Mouse (Mus musculus) embryonic facial prominence, embryonic 15.5 days (tissue): ENCODE results near the gene Galnt18. TPM values are rescaled to one million over a fixed set of nuclear protein-coding genes. Genes with fewer than 3 reads are reported as not detected.

Experiments
- ATAC-seq: fragments of 200-750 bp; cut with Nextera tagmentation; 2 replicates; pipeline ENCODE4 v1.8.0; 2017; ENCODE audit warnings: low read depth, moderate TSS enrichment; ENCODE audit not compliant: insufficient number of reproducible peaks, low FRiP score, low TSS enrichment
- H3K27ac ChIP-seq: fragments of 300-500 bp; sonication (generic); replicated peaks from 2 replicates; pipeline ENCODE4 v1.5.1; 2015; ENCODE audit warnings: mild to moderate bottlenecking, inconsistent platforms
- H3K27me3 ChIP-seq: fragments of 300-500 bp; sonication (generic); 2 replicates; pipeline ENCODE4 v1.6.1; 2015; ENCODE audit warnings: inconsistent platforms
- H3K36me3 ChIP-seq: fragments of 300-500 bp; sonication (generic); 2 replicates; pipeline ENCODE4 v1.6.1; 2015; ENCODE audit warnings: mild to moderate bottlenecking, inconsistent platforms
- H3K4me1 ChIP-seq: fragments of 300-500 bp; sonication (generic); 2 replicates; pipeline ENCODE4 v1.6.1; 2015; ENCODE audit warnings: inconsistent platforms
- H3K4me2 ChIP-seq: fragments of 300-500 bp; sonication (generic); replicated peaks from 2 replicates; pipeline ENCODE4 v1.6.1; 2015; ENCODE audit warnings: mild to moderate bottlenecking, inconsistent platforms
- H3K4me3 ChIP-seq: fragments of 300-500 bp; sonication (generic); replicated peaks from 2 replicates; pipeline ENCODE4 v1.5.1; 2015; ENCODE audit warnings: mild to moderate bottlenecking, inconsistent platforms
- H3K9ac ChIP-seq: fragments of 300-500 bp; sonication (generic); 2 replicates; pipeline ENCODE4 v1.6.1; 2015; ENCODE audit warnings: inconsistent platforms
- H3K9me3 ChIP-seq: fragments of 300-500 bp; sonication (generic); replicated peaks from 2 replicates; pipeline ENCODE4 v1.6.1; 2016; ENCODE audit warnings: inconsistent platforms
- WGBS: fragments of 180-500 bp; shearing (Covaris S2); methylation state at CpG from one replicate; pipeline ENCODE4 v1.1.7; 2015; 5-methylcytosine and 5-hydroxymethylcytosine counted together
- polyA plus RNA-seq: library from polyadenylated mRNA; unstranded; fragments of >200 nt; fragmentation: Nextera tagmentation; extraction: Ambion mirVana; gene quantifications from 2 replicates; pipeline ENCODE4 v1.2.1, GENCODE M21; 2015

Galnt18 gene
- polyA plus RNA-seq, 1 experiment from 2014 or later, result 30.0 TPM

DNA sequence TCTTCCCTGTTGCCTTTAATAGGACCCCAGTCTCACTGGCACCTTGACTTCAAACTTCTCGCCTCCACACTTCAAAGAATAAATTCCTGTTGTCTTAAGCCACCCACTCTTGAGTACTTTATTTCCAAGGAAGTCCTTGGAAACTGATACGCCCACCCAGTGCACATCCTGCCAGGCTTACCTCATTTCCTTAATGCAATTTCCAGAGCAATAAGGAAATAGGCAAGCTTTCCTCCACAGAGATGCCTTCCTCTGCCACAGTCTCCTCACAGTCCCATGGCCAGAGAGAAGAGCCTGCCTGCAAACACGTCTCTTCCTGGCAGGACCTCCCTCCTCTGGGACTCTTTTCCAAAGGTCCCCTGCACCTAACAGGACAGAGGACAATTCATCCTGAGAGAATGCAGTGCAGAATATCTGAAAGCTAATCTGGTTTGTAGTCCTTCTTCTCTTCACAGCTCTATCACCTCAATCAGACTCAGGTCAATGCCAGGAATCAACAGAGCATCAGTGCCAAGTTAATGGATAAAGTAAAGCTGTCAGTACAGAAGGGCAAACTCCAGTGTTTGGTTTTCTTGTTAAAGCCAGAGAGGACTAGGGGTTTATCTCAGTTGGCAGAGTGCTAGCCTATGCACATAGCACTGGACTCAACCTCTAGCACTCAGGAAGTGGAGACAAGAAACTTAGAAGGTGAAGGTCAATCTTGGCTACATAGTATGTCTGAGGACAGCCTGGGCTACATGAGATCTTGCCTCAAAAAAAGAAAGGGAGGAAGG lies 65.8 kb downstream of the Galnt18 start:
- Histone ChIP-seq H3K27me3 (no peaks in the 10 kb centered on the region), H3K9me3 (no peaks in the 10 kb centered on the region), H3K9ac (no peak overlapping the region), H3K36me3 (no peaks in the 10 kb centered on the region), H3K27ac (no peak overlapping the region), H3K4me3 (no peak overlapping the region), H3K4me2 (no peak overlapping the region), H3K4me1 (peaks cover 18% of the 10 kb centered on the region)
- ATAC-seq, result no peak
- 65% methylated on average over 3 of the region's 3 CpGs for WGBS

- peaks cover 10% of the 10 kb centered on the region for H3K4me1 ChIP-seq
- H3K4me3 ChIP-seq, result no peak overlapping the region
- H3K4me2 ChIP-seq, result no peak overlapping the region
- no peak for ATAC-seq
- 79% methylated on average over 4 of the region's 4 CpGs for WGBS
- no peak overlapping the region for H3K27ac ChIP-seq
- no peaks in the 10 kb centered on the region for H3K36me3 ChIP-seq
- no peak overlapping the region for H3K9ac ChIP-seq
- no peaks in the 10 kb centered on the region for H3K27me3 ChIP-seq
- no peaks in the 10 kb centered on the region for H3K9me3 ChIP-seq
Measured at GRCm38 (mm10) chr7:111712797-111713196, 67.0 kb downstream of the Galnt18 start.

- Histone ChIP-seq H3K4me1 (peaks cover 7% of the 10 kb centered on the region), H3K4me2 (no peak overlapping the region), H3K9ac (no peak overlapping the region), H3K36me3 (no peaks in the 10 kb centered on the region), H3K4me3 (no peak overlapping the region), H3K27me3 (no peaks in the 10 kb centered on the region), H3K9me3 (no peaks in the 10 kb centered on the region), H3K27ac (no peak overlapping the region)
- ATAC-seq, result no peak
- WGBS, result 74% methylated on average over 6 of the region's 6 CpGs
Measured at GRCm38 (mm10) chr7:111711045-111711808, 68.5 kb downstream of the Galnt18 start.

- Histone ChIP-seq H3K27me3 (no peaks in the 10 kb centered on the region), H3K36me3 (no peaks in the 10 kb centered on the region), H3K4me3 (no peak overlapping the region), H3K27ac (no peak overlapping the region), H3K9me3 (no peaks in the 10 kb centered on the region), H3K9ac (no peak overlapping the region), H3K4me1 (peaks cover 6% of the 10 kb centered on the region), H3K4me2 (no peak overlapping the region)
- no peak for ATAC-seq
- 49% methylated on average over 4 of the region's 4 CpGs for whole genome bisulfite sequencing
Measured at GRCm38 (mm10) chr7:111710311-111710710, 69.5 kb downstream of the Galnt18 start.

- Histone ChIP-seq H3K4me2 (no peak overlapping the region), H3K27ac (no peak overlapping the region), H3K9me3 (no peaks in the 10 kb centered on the region), H3K4me1 (no peaks in the 10 kb centered on the region; the same call in none of the 2 replicates), H3K36me3 (no peaks in the 10 kb centered on the region), H3K9ac (no peak overlapping the region), H3K27me3 (no peaks in the 10 kb centered on the region), H3K4me3 (no peak overlapping the region)
- 47% methylated on average over 1 of the region's 1 CpGs for WGBS
- no peak for ATAC-seq
Measured at GRCm38 (mm10) chr7:111708563-111708962, 71.2 kb downstream of the Galnt18 start.

GRCm38 (mm10) chr7:111702961-111703360 lies 76.8 kb downstream of the Galnt18 start:
- H3K9me3 ChIP-seq, result no peaks in the 10 kb centered on the region
- no peak overlapping the region for H3K4me3 ChIP-seq
- no peak overlapping the region for H3K9ac ChIP-seq
- no peaks in the 10 kb centered on the region for H3K27me3 ChIP-seq
- no peak overlapping the region for H3K4me2 ChIP-seq
- no peaks in the 10 kb centered on the region for H3K36me3 ChIP-seq
- H3K4me1 ChIP-seq, result no peaks in the 10 kb centered on the region
- no peak overlapping the region for H3K27ac ChIP-seq
- 76% methylated on average over 2 of the region's 2 CpGs for WGBS
- no peak for ATAC-seq

- Histone ChIP-seq H3K9me3 (no peaks in the 10 kb centered on the region), H3K36me3 (no peaks in the 10 kb centered on the region), H3K4me2 (no peak overlapping the region), H3K4me3 (no peak overlapping the region), H3K27ac (no peak overlapping the region), H3K9ac (no peak overlapping the region), H3K27me3 (no peaks in the 10 kb centered on the region), H3K4me1 (no peaks in the 10 kb centered on the region)
- ATAC-seq, result no peak
Measured at GRCm38 (mm10) chr7:111701788-111702187, 78.0 kb downstream of the Galnt18 start.

GRCm38 (mm10) chr7:111699446-111699845 lies 80.3 kb downstream of the Galnt18 start:
- Histone ChIP-seq H3K4me2 (no peak overlapping the region), H3K27me3 (no peaks in the 10 kb centered on the region), H3K9ac (no peak overlapping the region), H3K27ac (no peak overlapping the region), H3K9me3 (no peaks in the 10 kb centered on the region), H3K36me3 (no peaks in the 10 kb centered on the region), H3K4me1 (peaks cover 1% of the 10 kb centered on the region; the same call in 1 of the 2 replicates), H3K4me3 (no peak overlapping the region)
- ATAC-seq, result no peak
- 69% methylated on average over 3 of the region's 3 CpGs for WGBS

GRCm38 (mm10) chr7:111696226-111696625 lies 83.6 kb downstream of the Galnt18 start:
- Histone ChIP-seq H3K9me3 (no peaks in the 10 kb centered on the region), H3K27ac (no peak overlapping the region), H3K36me3 (no peaks in the 10 kb centered on the region), H3K27me3 (no peaks in the 10 kb centered on the region), H3K9ac (no peak overlapping the region), H3K4me1 (peaks cover 12% of the 10 kb centered on the region; the same call in 1 of the 2 replicates), H3K4me2 (no peak overlapping the region), H3K4me3 (no peak overlapping the region)
- ATAC-seq, result no peak

DNA sequence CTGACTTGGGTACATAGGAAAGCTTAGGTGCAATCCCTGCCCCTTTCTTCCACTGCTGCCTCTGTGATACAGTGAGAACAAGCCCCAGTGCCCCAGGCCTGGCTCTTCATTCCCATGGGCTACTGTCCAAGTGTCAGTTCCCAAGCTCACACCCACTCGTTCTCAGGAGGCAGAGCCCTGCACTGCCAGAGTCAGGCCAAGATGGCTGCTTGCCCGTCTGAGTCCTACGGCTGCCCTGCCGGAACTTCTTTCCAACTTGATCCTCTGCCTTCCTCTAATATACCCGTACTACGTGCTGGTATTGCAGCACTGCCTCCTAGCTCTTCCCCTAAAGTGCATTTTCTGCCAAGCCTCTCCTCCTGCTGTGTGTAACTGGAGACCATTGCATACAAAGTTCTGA lies 85.5 kb downstream of the Galnt18 start:
- no peak overlapping the region for H3K27ac ChIP-seq
- H3K4me2 ChIP-seq, result no peak overlapping the region
- no peak overlapping the region for H3K9ac ChIP-seq
- ATAC-seq, result no peak
- 71% methylated on average over 6 of the region's 6 CpGs for WGBS
- no peaks in the 10 kb centered on the region for H3K27me3 ChIP-seq
- H3K4me1 ChIP-seq, result peaks cover 12% of the 10 kb centered on the region; the same call in 1 of the 2 replicates
- no peak overlapping the region for H3K4me3 ChIP-seq
- H3K9me3 ChIP-seq, result no peaks in the 10 kb centered on the region
- H3K36me3 ChIP-seq, result no peaks in the 10 kb centered on the region

- Histone ChIP-seq H3K27me3 (no peaks in the 10 kb centered on the region), H3K9me3 (no peaks in the 10 kb centered on the region), H3K9ac (no peak overlapping the region), H3K36me3 (no peaks in the 10 kb centered on the region), H3K4me2 (no peak overlapping the region), H3K4me1 (peaks cover 12% of the 10 kb centered on the region; the same call in 1 of the 2 replicates), H3K4me3 (no peak overlapping the region), H3K27ac (no peak overlapping the region)
- ATAC-seq, result no peak
- WGBS, result 78% methylated on average over 9 of the region's 9 CpGs
Measured at GRCm38 (mm10) chr7:111692641-111693261, 87.0 kb downstream of the Galnt18 start.
